Mouse (Mus musculus) kidney, embryonic 16.5 days (tissue): ENCODE data around the gene Cox6b1. TPM values are rescaled to one million over a fixed set of nuclear protein-coding genes. Genes with fewer than 3 reads are reported as not detected.
A peak's percentile ranks its signal among the peaks of the same experiment; 100 is the strongest.

Experiments
- ATAC-seq: fragments of 200-750 bp; cut with Nextera tagmentation; 2 replicates; pipeline ENCODE4 v1.8.0; 2017; ENCODE audit warnings: moderate TSS enrichment; ENCODE audit not compliant: low FRiP score, low TSS enrichment
- H3K27ac ChIP-seq: fragments of 300-500 bp; sonication (generic); 2 replicates; pipeline ENCODE4 v1.5.1; 2014; ENCODE audit warnings: low read length
- H3K27me3 ChIP-seq: fragments of 300-500 bp; sonication (generic); 2 replicates; pipeline ENCODE4 v1.6.1; 2014; ENCODE audit warnings: low read length, control low read depth, mixed read lengths; ENCODE audit not compliant: insufficient read depth
- H3K36me3 ChIP-seq: fragments of 300-500 bp; sonication (generic); 2 replicates; pipeline ENCODE4 v1.6.1; 2014; ENCODE audit warnings: low read length, control low read depth, mixed read lengths; ENCODE audit not compliant: insufficient read depth
- H3K4me1 ChIP-seq: fragments of 300-500 bp; sonication (generic); 2 replicates; pipeline ENCODE4 v1.6.1; 2014; ENCODE audit warnings: low read length, control low read depth, mixed read lengths; ENCODE audit not compliant: insufficient read depth
- H3K4me2 ChIP-seq: fragments of 300-500 bp; sonication (generic); replicated peaks from 2 replicates; pipeline ENCODE4 v1.6.1; 2014; ENCODE audit warnings: low read depth, low read length
- H3K4me3 ChIP-seq: fragments of 300-500 bp; sonication (generic); 2 replicates; pipeline ENCODE4 v1.5.1; 2014; ENCODE audit warnings: mild to moderate bottlenecking, low read length
- H3K9ac ChIP-seq: fragments of 300-500 bp; sonication (generic); replicated peaks from 2 replicates; pipeline ENCODE4 v1.6.1; 2014; ENCODE audit warnings: low read length
- H3K9me3 ChIP-seq: fragments of 300-500 bp; sonication (generic); 2 replicates; pipeline ENCODE4 v1.6.1; 2016; ENCODE audit warnings: low read length, control low read depth
- WGBS: fragments of 180-500 bp; shearing (Covaris S2); extraction: QIAGEN DNeasy Blood & Tissue Kit; methylation state at CpG from one replicate; pipeline ENCODE4 v1.1.7; 2014; 5-methylcytosine and 5-hydroxymethylcytosine counted together
- polyA plus RNA-seq: library from polyadenylated mRNA; unstranded; fragments of >200 nt; fragmentation: Nextera tagmentation; extraction: Ambion mirVana; gene quantifications from 2 replicates; pipeline ENCODE4 v1.2.1, GENCODE M21; 2015

Gene Cox6b1
- polyA plus RNA-seq, 1 experiment from 2014 or later: 1,049 TPM

- no peaks in the 10 kb centered on the region for H3K27me3 ChIP-seq
- H3K4me2 ChIP-seq: peak within 1 kb of the TSS; percentile 90
- peak within 1 kb of the TSS; percentile 92 for H3K27ac ChIP-seq
- ATAC-seq: peak; percentile 96
- peaks cover 26% of the 10 kb centered on the region for H3K36me3 ChIP-seq
- H3K9me3 ChIP-seq: no peaks in the 10 kb centered on the region
- H3K4me1 ChIP-seq: peaks cover 23% of the 10 kb centered on the region
- 1% methylated on average over 50 of the region's 68 CpGs for WGBS
- peak within 1 kb of the TSS; percentile 99 for H3K9ac ChIP-seq
- H3K4me3 ChIP-seq: peak within 1 kb of the TSS; percentile 99
Observed at GRCm38 (mm10) chr7:30588676-30589434, 37.1 kb downstream of the Cox6b1 start, which contains the start of gene Kmt2b. Kmt2b (minus strand) TSS chr7:30588726.

- Histone ChIP-seq H3K36me3 (peaks cover 34% of the 10 kb centered on the region), H3K4me2 (peak overlapping the region; percentile 90), H3K27me3 (no peaks in the 10 kb centered on the region), H3K4me1 (peaks cover 23% of the 10 kb centered on the region), H3K27ac (peak overlapping the region; percentile 92), H3K9me3 (no peaks in the 10 kb centered on the region), H3K9ac (peak overlapping the region; percentile 99), H3K4me3 (peak overlapping the region; percentile 99)
- peak; percentile 18; the same call in 1 of the 2 replicates for ATAC-seq
- under 1% methylated on average over 43 of the region's 67 CpGs for WGBS
Observed at GRCm38 (mm10) chr7:30587842-30588667, 37.9 kb downstream of the Cox6b1 start.

- H3K36me3 ChIP-seq: peaks cover 50% of the 10 kb centered on the region
- 86% methylated on average over 28 of the region's 28 CpGs for WGBS
- no peak overlapping the region for H3K4me3 ChIP-seq
- no peak overlapping the region for H3K27ac ChIP-seq
- no peak for ATAC-seq
- peak overlapping the region; percentile 90; the same call in 1 of the 2 replicates for H3K4me2 ChIP-seq
- H3K9ac ChIP-seq: peak overlapping the region; percentile 99
- H3K4me1 ChIP-seq: peaks cover 23% of the 10 kb centered on the region
- no peaks in the 10 kb centered on the region for H3K9me3 ChIP-seq
- H3K27me3 ChIP-seq: no peaks in the 10 kb centered on the region
Observed at GRCm38 (mm10) chr7:30586455-30587020, 39.4 kb downstream of the Cox6b1 start.

- WGBS: 96% methylated on average over 7 of the region's 7 CpGs
- Histone ChIP-seq H3K4me1 (peaks cover 21% of the 10 kb centered on the region), H3K9ac (no peak overlapping the region), H3K27ac (no peak overlapping the region), H3K36me3 (peaks cover 61% of the 10 kb centered on the region), H3K4me2 (no peak overlapping the region), H3K27me3 (no peaks in the 10 kb centered on the region), H3K9me3 (no peaks in the 10 kb centered on the region), H3K4me3 (no peak overlapping the region)
- no peak for ATAC-seq
Observed at GRCm38 (mm10) chr7:30585170-30585569, 40.8 kb downstream of the Cox6b1 start.

- H3K9ac ChIP-seq: no peak overlapping the region
- no peak for ATAC-seq
- peaks cover 69% of the 10 kb centered on the region for H3K36me3 ChIP-seq
- no peak overlapping the region for H3K4me2 ChIP-seq
- H3K9me3 ChIP-seq: no peaks in the 10 kb centered on the region
- no peak overlapping the region for H3K27ac ChIP-seq
- H3K4me1 ChIP-seq: peaks cover 14% of the 10 kb centered on the region
- H3K27me3 ChIP-seq: no peaks in the 10 kb centered on the region
- H3K4me3 ChIP-seq: no peak overlapping the region
- WGBS: 86% methylated on average over 10 of the region's 10 CpGs
Observed at GRCm38 (mm10) chr7:30584339-30584738, 41.6 kb downstream of the Cox6b1 start.

- no peak overlapping the region for H3K27ac ChIP-seq
- 92% methylated on average over 16 of the region's 16 CpGs for WGBS
- H3K4me2 ChIP-seq: no peak overlapping the region
- H3K4me1 ChIP-seq: peaks cover 3% of the 10 kb centered on the region; the same call in 1 of the 2 replicates
- H3K27me3 ChIP-seq: no peaks in the 10 kb centered on the region
- H3K36me3 ChIP-seq: peaks cover 96% of the 10 kb centered on the region
- no peaks in the 10 kb centered on the region for H3K9me3 ChIP-seq
- no peak overlapping the region for H3K4me3 ChIP-seq
- peak; percentile 41; the same call in 1 of the 2 replicates for ATAC-seq
- no peak overlapping the region for H3K9ac ChIP-seq
Observed at GRCm38 (mm10) chr7:30581547-30581946, 44.4 kb downstream of the Cox6b1 start.

- 89% methylated on average over 8 of the region's 8 CpGs for WGBS
- Histone ChIP-seq H3K4me1 (no peaks in the 10 kb centered on the region), H3K9ac (no peak overlapping the region), H3K27ac (no peak overlapping the region), H3K4me3 (no peak overlapping the region), H3K4me2 (no peak overlapping the region), H3K9me3 (no peaks in the 10 kb centered on the region), H3K27me3 (no peaks in the 10 kb centered on the region), H3K36me3 (peaks cover 97% of the 10 kb centered on the region)
- no peak for ATAC-seq
Observed at GRCm38 (mm10) chr7:30579950-30580349, 46.0 kb downstream of the Cox6b1 start.

GRCm38 (mm10) chr7:30572969-30573368 lies 53.0 kb downstream of the Cox6b1 start:
- no peak overlapping the region for H3K9ac ChIP-seq
- no peaks in the 10 kb centered on the region for H3K27me3 ChIP-seq
- H3K36me3 ChIP-seq: peaks cover 96% of the 10 kb centered on the region
- no peaks in the 10 kb centered on the region for H3K4me1 ChIP-seq
- no peaks in the 10 kb centered on the region for H3K9me3 ChIP-seq
- no peak overlapping the region for H3K4me2 ChIP-seq
- H3K4me3 ChIP-seq: no peak overlapping the region
- H3K27ac ChIP-seq: no peak overlapping the region
- no peak for ATAC-seq
- WGBS: 61% methylated on average over 2 of the region's 2 CpGs

- no peak overlapping the region for H3K4me3 ChIP-seq
- H3K27ac ChIP-seq: no peak overlapping the region
- H3K9me3 ChIP-seq: no peaks in the 10 kb centered on the region
- no peak overlapping the region for H3K9ac ChIP-seq
- no peaks in the 10 kb centered on the region for H3K27me3 ChIP-seq
- no peak overlapping the region for H3K4me2 ChIP-seq
- no peak for ATAC-seq
- 93% methylated on average over 5 of the region's 5 CpGs for WGBS
- H3K36me3 ChIP-seq: peaks cover 93% of the 10 kb centered on the region
- no peaks in the 10 kb centered on the region for H3K4me1 ChIP-seq
Observed at GRCm38 (mm10) chr7:30572389-30572788, 53.6 kb downstream of the Cox6b1 start.
